Mouse (Mus musculus) v-Abl transformed pro-B cells (cell line): ENCODE measurements around the gene Vgll2.

Source experiments
- in situ Hi-C, 2 experiments: fragments of 400-800 bp; cut with MboI; formaldehyde crosslinking; loops; one replicate each; pipeline ENCODE4 v1.15.1; 2025; ENCODE audit not compliant: unreplicated experiment in 2 of 2

The Vgll2 gene

DNA sequence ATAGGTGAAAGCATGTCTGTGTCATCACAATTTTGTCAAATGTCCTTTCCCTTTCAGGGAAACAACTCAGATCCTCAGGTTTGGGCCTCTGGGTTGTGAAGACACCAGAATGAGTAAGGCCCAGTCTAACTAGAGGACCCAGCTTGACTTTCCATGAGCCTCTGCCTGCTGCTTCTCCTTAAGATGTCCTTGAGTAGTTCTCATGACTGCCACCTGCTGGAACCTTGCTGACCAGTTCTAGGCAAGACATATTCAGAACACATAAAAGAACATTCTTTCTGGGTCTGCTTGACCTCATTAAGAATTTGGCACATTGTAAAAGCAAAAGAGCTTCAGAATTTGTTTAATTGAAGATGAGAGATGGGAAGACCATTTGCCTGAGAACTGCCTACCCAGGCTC is 50.2 kb downstream of the Vgll2 start:
- in situ Hi-C loops: no loop called here
